Mouse (Mus musculus) forebrain, embryonic 13.5 days (tissue): Measurements from ENCODE around the gene Fbrsl1. TPM values are rescaled to one million over a fixed set of nuclear protein-coding genes. Genes with fewer than 3 reads are reported as not detected.
A peak's percentile ranks its signal among the peaks of the same experiment; 100 is the strongest.
"Not testable (repeated sequence)": the region's sequence is repeated elsewhere in the genome, so short reads cannot be mapped to it uniquely, and the experiment has no call there.

Experiments used
- ATAC-seq: fragments of 200-750 bp; cut with Nextera tagmentation; 2 replicates; pipeline ENCODE4 v1.8.0; 2017
- H3K27ac ChIP-seq: fragments of 300-500 bp; sonication (generic); 2 replicates; pipeline ENCODE4 v1.5.1; 2015; ENCODE audit warnings: inconsistent platforms, mild to moderate bottlenecking, moderate library complexity
- H3K27me3 ChIP-seq: fragments of 300-500 bp; sonication (generic); 2 replicates; pipeline ENCODE4 v1.6.1; 2015; ENCODE audit warnings: mild to moderate bottlenecking, inconsistent platforms
- H3K36me3 ChIP-seq: fragments of 300-500 bp; sonication (generic); 2 replicates; pipeline ENCODE4 v1.6.1; 2015; ENCODE audit warnings: mild to moderate bottlenecking, inconsistent platforms; ENCODE audit not compliant: poor library complexity, severe bottlenecking
- H3K4me1 ChIP-seq: fragments of 300-500 bp; sonication (generic); 2 replicates; pipeline ENCODE4 v1.6.1; 2015; ENCODE audit warnings: inconsistent platforms
- H3K4me2 ChIP-seq: fragments of 300-500 bp; sonication (generic); 2 replicates; pipeline ENCODE4 v1.6.1; 2015; ENCODE audit warnings: inconsistent platforms, mild to moderate bottlenecking, moderate library complexity
- H3K4me3 ChIP-seq: fragments of 300-500 bp; sonication (generic); 2 replicates; pipeline ENCODE4 v1.5.1; 2015; ENCODE audit warnings: mild to moderate bottlenecking, inconsistent platforms
- H3K9ac ChIP-seq: fragments of 300-500 bp; sonication (generic); 2 replicates; pipeline ENCODE4 v1.6.1; 2015; ENCODE audit warnings: mild to moderate bottlenecking, inconsistent platforms
- H3K9me3 ChIP-seq: fragments of 300-500 bp; sonication (generic); replicated peaks from 2 replicates; pipeline ENCODE4 v1.6.1; 2016; ENCODE audit warnings: inconsistent platforms
- WGBS: fragments of 180-500 bp; shearing (Covaris S2); methylation state at CpG from one replicate; pipeline ENCODE4 v1.1.7; 2015; 5-methylcytosine and 5-hydroxymethylcytosine counted together
- polyA plus RNA-seq: library from polyadenylated mRNA; unstranded; fragments of >200 nt; fragmentation: Nextera tagmentation; extraction: Ambion mirVana; gene quantifications from 2 replicates; pipeline ENCODE4 v1.2.1, GENCODE M21; 2015

Fbrsl1 gene
- polyA plus RNA-seq, 1 experiment from 2014 or later: 23.3 TPM

DNA sequence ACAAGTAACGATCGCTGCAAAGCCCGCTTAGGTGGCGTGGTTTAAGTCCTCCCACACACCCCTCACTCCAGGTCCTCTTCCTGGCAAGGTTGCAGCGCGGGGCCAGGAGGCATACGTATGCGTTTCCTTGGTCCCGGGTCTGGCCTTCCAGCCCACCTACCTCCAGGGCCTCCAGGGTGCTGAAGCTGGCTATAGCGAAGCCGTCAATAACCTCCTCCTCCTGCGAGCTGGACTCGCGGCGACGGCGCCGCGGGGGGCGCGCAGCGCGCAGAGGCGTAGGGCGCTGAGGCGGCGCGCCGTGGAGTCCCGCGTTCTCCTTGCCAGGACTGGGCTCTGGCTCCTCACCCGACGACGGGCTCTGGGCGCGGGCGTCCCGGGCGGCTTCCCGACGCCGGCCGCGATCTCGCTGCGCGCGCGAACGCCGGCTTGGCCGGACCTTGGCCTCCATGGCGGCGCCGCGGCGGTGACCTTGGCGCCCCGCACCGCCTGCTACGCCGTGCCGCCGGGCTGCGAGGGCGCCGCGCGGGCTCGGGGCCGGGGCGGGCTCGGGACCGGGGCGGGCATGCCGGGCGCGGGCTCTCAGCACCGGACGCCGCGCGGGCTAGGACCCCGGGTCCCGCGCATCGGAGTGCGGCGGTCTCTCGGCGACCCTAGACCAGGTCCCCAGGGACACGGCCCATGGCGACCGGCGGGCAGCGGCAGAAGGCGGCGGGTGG, 425 bp downstream of the Fbrsl1 start:
- H3K9me3 ChIP-seq: no peaks in the 10 kb centered on the region
- peak overlapping the region; percentile 94 for H3K9ac ChIP-seq
- H3K36me3 ChIP-seq: no peaks in the 10 kb centered on the region
- peaks cover 37% of the 10 kb centered on the region for H3K4me1 ChIP-seq
- H3K4me2 ChIP-seq: peak overlapping the region; percentile 97
- H3K27ac ChIP-seq: peak overlapping the region; percentile 40
- WGBS: under 1% methylated on average over 75 of the region's 98 CpGs
- peaks cover 6% of the 10 kb centered on the region; the same call in 1 of the 2 replicates for H3K27me3 ChIP-seq
- ATAC-seq: peak; percentile 28
- H3K4me3 ChIP-seq: peak overlapping the region; percentile 96

DNA sequence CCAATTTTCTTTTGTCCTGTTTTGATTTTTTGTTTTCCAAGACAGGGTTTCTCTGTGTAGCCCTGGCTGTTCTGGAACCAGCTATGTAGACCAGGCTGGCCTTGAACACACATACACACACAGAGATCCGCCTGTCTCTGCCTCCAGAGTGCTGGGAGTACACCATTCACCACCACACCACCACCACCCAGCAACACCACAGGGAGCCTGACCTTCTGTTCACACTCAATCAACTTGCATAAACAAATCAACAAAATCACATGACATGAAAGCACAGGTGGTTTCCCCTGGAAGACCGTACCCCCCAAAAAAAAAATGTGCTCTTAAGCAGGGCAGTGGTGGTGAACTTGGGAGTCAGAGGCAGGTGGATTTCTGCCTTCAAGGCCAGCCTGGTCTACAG, 3.8 kb downstream of the Fbrsl1 start:
- Histone ChIP-seq H3K27me3 (peaks cover 4% of the 10 kb centered on the region; the same call in 1 of the 2 replicates), H3K27ac (no peak overlapping the region), H3K4me2 (no peak overlapping the region), H3K9me3 (no peaks in the 10 kb centered on the region), H3K36me3 (no peaks in the 10 kb centered on the region), H3K9ac (no peak overlapping the region), H3K4me3 (no peak overlapping the region), H3K4me1 (peaks cover 50% of the 10 kb centered on the region)
- WGBS: 85% methylated on average over 2 of the region's 2 CpGs
- ATAC-seq: no peak

DNA sequence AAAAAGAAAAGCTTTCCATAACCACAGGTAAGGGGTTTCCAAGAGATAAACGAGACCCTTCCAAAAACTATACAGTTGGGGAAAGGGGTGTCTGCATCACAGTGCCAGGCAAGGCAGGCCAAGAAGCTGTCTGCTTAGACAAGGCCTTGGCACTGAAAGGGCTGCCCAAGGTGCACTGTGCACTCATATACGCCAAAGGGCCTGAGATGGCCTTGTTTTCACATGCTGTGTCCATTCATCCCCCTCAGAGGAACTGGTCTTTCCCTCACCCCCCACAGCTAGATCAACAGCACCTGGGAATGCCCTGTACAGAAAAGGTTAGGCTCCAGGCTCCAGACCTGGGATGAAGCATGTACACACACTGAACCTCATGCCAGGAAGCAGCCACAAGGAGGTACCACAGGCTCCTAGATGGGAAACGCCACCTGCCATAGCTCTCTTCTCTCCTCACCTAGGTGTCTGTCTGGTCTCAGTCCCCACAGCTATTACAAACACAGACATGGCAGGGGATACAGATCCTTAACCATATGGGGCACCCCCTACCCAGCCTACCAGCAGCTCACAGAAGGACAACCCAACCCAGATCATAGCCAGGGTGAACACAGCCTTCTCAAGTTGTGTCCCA, 5.2 kb downstream of the Fbrsl1 start:
- no peaks in the 10 kb centered on the region for H3K9me3 ChIP-seq
- no peak for ATAC-seq
- H3K27me3 ChIP-seq: no peaks in the 10 kb centered on the region
- no peak overlapping the region for H3K27ac ChIP-seq
- H3K36me3 ChIP-seq: no peaks in the 10 kb centered on the region
- H3K4me1 ChIP-seq: peaks cover 63% of the 10 kb centered on the region
- WGBS: 88% methylated on average over 3 of the region's 3 CpGs
- H3K9ac ChIP-seq: no peak overlapping the region
- no peak overlapping the region for H3K4me3 ChIP-seq
- H3K4me2 ChIP-seq: no peak overlapping the region

DNA sequence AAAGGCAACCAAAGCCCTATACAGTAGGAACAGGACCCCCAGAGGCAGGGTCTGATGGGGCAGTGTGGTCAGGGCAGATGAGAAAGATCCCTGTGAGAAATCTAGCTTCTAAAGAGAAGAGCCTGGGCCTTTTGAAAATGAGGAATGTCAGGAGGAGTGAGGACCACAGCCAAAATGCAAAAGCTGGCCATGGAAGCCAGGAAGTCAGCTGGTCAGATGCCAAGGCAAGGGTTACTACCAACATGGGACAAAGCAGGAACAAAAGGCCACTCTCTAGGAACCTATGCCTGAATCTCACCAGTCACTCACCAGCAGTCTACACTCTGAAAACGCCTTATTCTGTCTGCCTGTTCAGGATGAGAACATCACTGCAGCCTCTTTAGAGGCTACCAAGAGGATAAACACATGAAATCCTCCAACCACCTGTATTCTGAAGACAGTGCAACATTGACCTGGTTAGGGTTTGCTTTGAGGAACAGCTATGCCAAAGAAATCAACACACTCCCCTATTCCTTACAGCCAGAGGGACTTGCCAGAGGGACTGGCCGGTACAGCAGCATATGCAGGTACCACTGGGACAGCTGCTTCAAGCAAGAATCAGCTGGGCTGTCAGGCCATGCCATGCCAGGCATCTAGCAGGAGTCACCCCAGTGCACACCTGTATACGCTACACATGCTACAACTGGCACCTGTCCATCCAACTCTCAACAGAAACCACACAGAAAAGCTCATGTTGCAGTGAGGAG, 8.6 kb downstream of the Fbrsl1 start:
- Histone ChIP-seq H3K4me2 (no peak overlapping the region), H3K4me3 (no peak overlapping the region), H3K4me1 (peaks cover 59% of the 10 kb centered on the region), H3K27ac (no peak overlapping the region), H3K27me3 (no peaks in the 10 kb centered on the region), H3K36me3 (no peaks in the 10 kb centered on the region), H3K9me3 (no peaks in the 10 kb centered on the region), H3K9ac (no peak overlapping the region)
- ATAC-seq: no peak
- WGBS: 80% methylated on average over 3 of the region's 3 CpGs

DNA sequence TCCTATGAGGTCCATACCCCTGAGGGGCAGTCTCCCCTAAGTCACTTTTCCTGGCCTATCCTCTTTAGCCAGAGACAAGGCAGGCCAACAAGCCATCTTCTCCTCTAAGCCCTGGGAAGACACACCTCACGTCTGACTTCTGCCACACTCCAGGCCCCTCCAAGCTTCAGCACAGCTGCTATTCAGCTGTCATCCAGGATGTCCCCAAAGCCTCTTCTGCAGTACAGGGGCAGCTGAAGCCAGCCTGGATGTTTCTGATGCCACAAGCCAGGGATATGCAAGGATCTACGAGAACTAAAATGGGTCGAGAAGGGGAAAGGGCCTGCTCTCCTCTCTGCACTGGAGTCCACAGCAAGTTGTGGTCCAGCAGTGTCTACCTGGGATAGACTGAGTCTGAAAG, 9.7 kb downstream of the Fbrsl1 start:
- H3K4me3 ChIP-seq: no peak overlapping the region
- WGBS: 82% methylated on average over 3 of the region's 3 CpGs
- H3K9ac ChIP-seq: no peak overlapping the region
- no peak overlapping the region for H3K4me2 ChIP-seq
- peaks cover 58% of the 10 kb centered on the region for H3K4me1 ChIP-seq
- no peaks in the 10 kb centered on the region for H3K9me3 ChIP-seq
- H3K27ac ChIP-seq: no peak overlapping the region
- no peaks in the 10 kb centered on the region for H3K36me3 ChIP-seq
- no peaks in the 10 kb centered on the region for H3K27me3 ChIP-seq
- ATAC-seq: no peak

DNA sequence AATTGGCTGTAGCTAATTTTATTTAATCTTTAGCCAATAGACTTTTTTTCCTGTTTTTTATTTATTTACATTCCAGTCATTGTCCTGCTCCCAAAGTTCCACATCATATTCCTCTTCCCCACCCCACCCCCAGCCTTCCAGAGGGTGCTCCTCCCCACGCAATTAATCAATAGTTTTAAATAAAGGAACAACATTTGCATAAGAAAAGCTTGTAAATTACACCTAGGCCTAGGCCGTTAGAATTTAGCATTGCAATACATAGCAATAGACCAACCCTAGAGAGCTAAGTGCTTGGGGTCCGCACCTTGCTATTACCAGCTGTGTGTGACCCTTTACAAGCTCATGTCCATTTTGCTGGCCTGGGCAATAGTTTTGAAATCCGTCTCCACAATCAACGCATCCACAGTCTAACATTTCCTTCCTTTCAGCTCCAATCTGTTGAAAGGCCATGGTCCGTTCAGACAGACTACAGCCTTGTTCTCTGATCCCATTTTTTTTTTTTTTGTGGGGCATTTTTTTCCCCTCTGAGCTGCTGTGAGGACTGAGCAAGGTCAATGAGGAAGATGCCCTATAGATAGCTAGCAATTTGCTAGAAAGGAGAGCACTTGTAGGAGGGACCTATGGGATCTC, 10.6 kb downstream of the Fbrsl1 start:
- H3K27ac ChIP-seq: no peak overlapping the region
- WGBS: 31% methylated on average over 6 of the region's 6 CpGs
- H3K27me3 ChIP-seq: no peaks in the 10 kb centered on the region
- no peak overlapping the region for H3K9ac ChIP-seq
- no peak overlapping the region for H3K4me2 ChIP-seq
- no peak overlapping the region for H3K4me3 ChIP-seq
- H3K36me3 ChIP-seq: peaks cover 5% of the 10 kb centered on the region
- ATAC-seq: no peak
- H3K4me1 ChIP-seq: peaks cover 50% of the 10 kb centered on the region
- no peaks in the 10 kb centered on the region for H3K9me3 ChIP-seq

DNA sequence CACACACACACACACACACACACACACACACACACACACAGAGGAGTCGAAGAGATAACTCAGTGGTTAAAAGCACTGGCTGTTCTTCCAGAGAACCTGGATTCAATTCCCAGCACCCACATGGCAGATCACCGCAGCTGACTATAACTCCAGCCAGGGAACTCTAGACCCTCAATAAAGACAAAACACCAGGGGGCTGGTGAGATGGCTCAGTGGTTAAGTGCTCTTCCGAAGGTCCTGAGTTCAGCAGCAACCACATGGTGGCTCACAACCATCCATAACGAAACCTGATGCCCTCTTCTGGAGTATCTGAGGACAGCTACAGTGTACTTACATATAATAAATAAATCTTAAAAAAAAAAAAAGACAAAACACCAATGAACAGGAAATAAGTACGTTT, 12.1 kb downstream of the Fbrsl1 start:
- 72% methylated on average over 5 of the region's 5 CpGs for WGBS
- H3K27ac ChIP-seq, ATAC-seq, H3K4me3 ChIP-seq, H3K9ac ChIP-seq, H3K27me3 ChIP-seq, H3K9me3 ChIP-seq, H3K4me2 ChIP-seq: not testable (repeated sequence)
- Histone ChIP-seq H3K4me1 (peaks cover 48% of the 10 kb centered on the region), H3K36me3 (peaks cover 20% of the 10 kb centered on the region)

DNA sequence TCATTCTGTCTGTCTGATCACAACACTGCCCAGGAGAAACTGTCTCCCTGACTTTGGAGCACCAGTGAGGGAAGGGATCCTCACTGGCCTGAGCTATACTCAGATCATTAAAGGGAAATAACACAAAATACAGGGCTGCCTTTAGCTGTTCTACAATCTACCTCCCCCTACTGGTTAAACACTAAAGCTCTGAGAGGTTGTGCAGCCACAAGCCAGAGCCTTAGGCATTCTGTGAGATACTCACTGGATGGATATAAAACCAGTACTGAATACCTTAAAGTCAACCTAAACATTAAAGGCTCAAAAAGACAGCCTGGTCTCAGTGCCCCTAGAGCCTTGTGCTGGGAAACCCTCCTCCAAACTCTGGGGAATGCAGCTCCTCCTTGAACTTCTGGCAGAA, 13.5 kb downstream of the Fbrsl1 start:
- Histone ChIP-seq H3K4me1 (peaks cover 42% of the 10 kb centered on the region), H3K4me3 (no peak overlapping the region), H3K36me3 (peaks cover 34% of the 10 kb centered on the region), H3K27ac (no peak overlapping the region), H3K9me3 (no peaks in the 10 kb centered on the region), H3K4me2 (no peak overlapping the region), H3K9ac (no peak overlapping the region), H3K27me3 (no peaks in the 10 kb centered on the region)
- peak; percentile 69 for ATAC-seq

DNA sequence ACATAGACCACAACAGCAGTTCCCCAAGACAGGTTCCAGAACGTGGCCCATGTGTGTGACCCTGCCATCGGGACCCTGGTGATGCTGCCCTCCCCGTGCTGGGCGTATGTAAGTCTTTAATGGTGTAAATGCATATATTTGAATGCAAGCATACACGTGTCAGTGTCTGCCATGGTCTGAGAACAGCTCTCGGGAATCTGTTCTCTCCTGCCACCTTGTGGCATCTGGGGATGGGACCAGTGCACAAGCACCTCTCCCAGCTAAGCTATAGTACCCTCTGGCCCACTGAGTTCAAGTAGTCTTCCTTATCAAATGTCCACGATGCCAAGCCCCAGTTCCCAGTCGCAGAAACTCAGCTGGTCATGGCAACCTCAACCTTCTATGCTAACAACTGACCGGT, 19.3 kb downstream of the Fbrsl1 start:
- Histone ChIP-seq H3K9ac (peak overlapping the region; percentile 40; the same call in 1 of the 2 replicates), H3K9me3 (no peaks in the 10 kb centered on the region), H3K4me2 (no peak overlapping the region), H3K27ac (peak overlapping the region; percentile 35; the same call in 1 of the 2 replicates), H3K27me3 (no peaks in the 10 kb centered on the region), H3K4me3 (no peak overlapping the region), H3K4me1 (peaks cover 13% of the 10 kb centered on the region), H3K36me3 (peaks cover 38% of the 10 kb centered on the region)
- WGBS: 33% methylated on average over 9 of the region's 9 CpGs
- peak; percentile 96 for ATAC-seq

DNA sequence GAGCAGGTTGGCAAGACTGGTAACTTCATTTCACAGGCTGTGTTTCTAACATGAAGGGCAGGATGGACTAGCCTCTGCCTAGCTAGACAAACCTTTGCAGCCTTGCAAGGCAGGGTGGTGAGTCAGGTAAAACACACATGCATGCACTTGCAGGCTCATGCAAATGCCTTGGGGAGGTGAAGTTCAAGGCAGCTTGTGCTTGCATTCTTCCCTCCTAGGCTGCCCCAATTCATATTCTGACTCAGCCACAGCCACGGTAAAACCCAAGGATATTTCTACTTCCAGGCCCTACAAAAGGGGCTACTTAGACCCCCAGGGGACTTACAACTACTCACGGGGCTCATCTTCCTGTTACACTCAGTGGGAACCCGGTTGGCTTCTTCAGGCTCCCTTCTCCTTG, 20.0 kb downstream of the Fbrsl1 start:
- peaks cover 38% of the 10 kb centered on the region for H3K36me3 ChIP-seq
- no peak overlapping the region for H3K4me2 ChIP-seq

DNA sequence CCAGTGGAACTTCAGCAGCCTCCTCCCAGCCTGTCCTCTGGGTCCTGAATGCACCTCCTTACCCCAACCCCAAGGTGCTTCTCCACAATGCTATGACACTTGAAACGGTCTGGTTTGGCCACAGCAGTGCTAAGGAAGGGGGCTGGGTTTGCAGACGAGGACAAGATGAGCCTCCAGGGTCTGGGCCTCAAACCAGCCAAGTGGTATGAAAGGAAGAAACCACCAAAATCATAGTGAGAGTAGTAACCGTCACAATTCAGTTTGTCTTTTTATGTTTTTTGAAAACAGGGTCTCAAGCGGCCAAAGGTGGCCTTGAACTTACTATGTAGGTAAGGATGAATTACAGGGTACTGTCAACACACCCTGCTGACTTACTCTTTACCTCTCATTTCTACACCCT, 23.1 kb downstream of the Fbrsl1 start:
- 90% methylated on average over 4 of the region's 4 CpGs for WGBS
- Histone ChIP-seq H3K9ac (no peak overlapping the region), H3K36me3 (peaks cover 7% of the 10 kb centered on the region), H3K4me3 (no peak overlapping the region), H3K4me2 (no peak overlapping the region), H3K27me3 (no peaks in the 10 kb centered on the region), H3K27ac (no peak overlapping the region), H3K4me1 (peaks cover 25% of the 10 kb centered on the region), H3K9me3 (no peaks in the 10 kb centered on the region)
- ATAC-seq: no peak

More for the DNA sequence above, 20.0 kb downstream of the Fbrsl1 start:
- H3K27ac ChIP-seq: no peak overlapping the region; the same call in 1 of the 2 replicates
- WGBS: 83% methylated on average over 3 of the region's 3 CpGs
- no peaks in the 10 kb centered on the region for H3K27me3 ChIP-seq
- 0 out of 2 replicates have a peak overlapping the region, but pooled peaks have one; percentile 40 for H3K9ac ChIP-seq
- H3K9me3 ChIP-seq: no peaks in the 10 kb centered on the region
- ATAC-seq: no peak
- peaks cover 13% of the 10 kb centered on the region for H3K4me1 ChIP-seq
- no peak overlapping the region for H3K4me3 ChIP-seq

DNA sequence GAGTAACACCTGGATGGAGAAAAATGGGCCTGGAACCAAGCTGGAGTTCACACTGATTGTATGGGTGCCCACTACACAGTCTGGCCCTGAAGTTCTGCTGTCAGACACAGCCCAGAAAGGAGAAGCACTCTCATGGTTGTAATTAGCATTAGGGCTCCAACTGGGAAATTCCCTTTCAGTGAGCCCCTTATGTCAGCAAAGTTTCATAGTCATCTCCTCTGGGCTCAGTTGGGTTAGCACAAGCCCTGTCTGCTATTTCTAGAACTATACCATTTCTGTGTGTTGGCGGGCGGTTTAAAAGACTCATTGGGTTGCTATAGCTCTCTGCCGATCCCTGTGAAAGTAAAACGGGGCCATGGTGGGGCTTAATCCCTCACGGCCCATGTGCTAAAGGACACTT, 24.1 kb downstream of the Fbrsl1 start:
- 85% methylated on average over 5 of the region's 5 CpGs for WGBS
- Histone ChIP-seq H3K36me3 (0 out of 2 replicates have a peak, but pooled peaks cover 4% of the 10 kb centered on the region), H3K4me1 (peaks cover 26% of the 10 kb centered on the region), H3K9ac (no peak overlapping the region), H3K4me3 (no peak overlapping the region), H3K27ac (no peak overlapping the region), H3K4me2 (no peak overlapping the region), H3K9me3 (no peaks in the 10 kb centered on the region), H3K27me3 (no peaks in the 10 kb centered on the region)
- no peak for ATAC-seq
